Mouse (Mus musculus) cerebellum, adult 11 months (tissue): ENCODE results near the gene Cmtm2a.
"Not testable (repeated sequence)": the region's sequence is repeated elsewhere in the genome, so short reads cannot be mapped to it uniquely, and the experiment has no call there.

ENCODE experiments used
- DNase-seq: peaks from one replicate; pipeline ENCODE4 v3.0.0; 2022

Gene Cmtm2a

DNA sequence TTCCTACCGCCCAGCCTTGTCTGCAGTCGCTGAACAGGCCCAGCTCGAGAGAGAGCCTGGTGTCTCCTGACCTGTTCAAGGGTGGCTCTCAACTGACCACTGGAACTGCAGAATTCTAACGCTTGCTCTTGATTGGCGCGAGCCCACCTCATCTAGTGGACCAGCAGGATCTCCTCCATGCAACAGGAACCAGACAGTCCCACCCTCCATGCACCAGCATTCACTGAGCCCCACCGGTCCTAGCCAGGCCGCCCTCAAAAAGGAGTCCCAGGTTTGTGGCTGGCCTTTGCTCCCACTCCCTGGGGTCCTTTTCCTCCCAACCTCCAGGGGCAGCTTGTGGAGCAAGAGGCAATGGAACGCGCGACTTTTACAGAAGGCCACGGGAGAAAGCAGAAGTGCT is at the start of gene Cmtm2a:
Gene Cmtm2a, minus strand, starts transcription at position 101 of the 400 bp plus-strand sequence.
- not testable (repeated sequence) for DNase-seq

DNA sequence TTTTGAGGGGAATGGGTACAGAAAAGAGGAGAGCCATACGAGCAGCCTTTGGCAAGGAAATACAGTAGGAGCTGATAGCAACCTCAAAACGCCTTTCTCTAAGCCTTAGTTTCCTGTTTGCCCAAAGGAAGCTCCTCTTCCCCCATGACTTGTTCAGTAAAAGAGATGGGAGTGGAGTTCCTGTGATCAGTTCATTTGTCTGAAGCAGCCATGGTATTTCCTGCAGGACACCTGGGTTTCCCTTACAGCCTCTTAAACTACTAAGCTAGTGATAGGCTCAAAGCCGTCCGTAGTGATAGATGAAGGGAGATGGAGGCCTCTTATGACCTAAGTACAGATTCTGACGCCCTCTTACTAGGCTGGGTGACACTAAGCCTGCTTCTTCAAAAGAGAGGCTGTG is 49.4 kb upstream of the Cmtm2a start:
- DNase-seq: no peak

DNA sequence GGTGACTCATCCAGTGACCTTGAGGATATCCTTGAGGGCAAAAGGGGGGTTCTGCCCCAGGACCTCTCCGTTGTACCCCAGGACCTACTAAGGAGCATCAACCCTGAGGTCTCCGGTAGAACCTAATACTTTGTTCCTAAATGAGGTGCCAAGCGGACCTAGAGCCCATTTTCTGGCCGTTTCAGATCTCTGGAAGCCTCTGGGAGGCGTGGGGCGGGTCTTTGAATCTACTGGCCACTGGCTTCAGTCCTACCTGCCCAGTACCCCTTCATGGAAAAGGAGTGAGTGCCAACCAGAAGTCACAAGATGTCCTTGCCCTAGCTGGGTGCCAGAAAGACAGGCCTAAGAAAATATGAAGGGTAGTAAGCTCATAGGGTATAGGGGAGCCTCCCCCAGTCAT is 48.7 kb upstream of the Cmtm2a start:
- no peak for DNase-seq

DNA sequence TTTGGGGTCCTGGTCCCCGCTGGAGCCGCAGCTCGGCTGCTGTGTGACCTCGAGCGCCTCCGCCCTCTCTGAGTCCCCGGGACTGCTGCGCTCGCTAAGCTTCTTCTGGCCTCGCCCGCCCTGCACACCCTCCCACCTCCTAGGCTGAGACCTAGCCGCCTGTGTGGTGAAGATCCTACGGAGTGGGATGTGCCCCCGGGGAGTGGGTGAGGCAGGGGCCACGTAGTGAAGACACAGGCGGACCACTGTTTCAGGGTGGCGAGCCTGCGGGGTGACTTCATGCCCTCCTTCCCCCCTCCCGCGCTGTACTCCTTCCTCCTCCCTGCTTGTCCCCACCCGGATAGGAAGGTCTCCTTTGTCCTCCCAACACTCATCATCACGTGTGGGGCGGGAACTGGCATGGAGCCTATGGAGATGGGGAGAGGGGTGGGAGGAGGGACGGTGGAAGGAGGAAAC is 48.2 kb upstream of the Cmtm2a start:
- no peak for DNase-seq

DNA sequence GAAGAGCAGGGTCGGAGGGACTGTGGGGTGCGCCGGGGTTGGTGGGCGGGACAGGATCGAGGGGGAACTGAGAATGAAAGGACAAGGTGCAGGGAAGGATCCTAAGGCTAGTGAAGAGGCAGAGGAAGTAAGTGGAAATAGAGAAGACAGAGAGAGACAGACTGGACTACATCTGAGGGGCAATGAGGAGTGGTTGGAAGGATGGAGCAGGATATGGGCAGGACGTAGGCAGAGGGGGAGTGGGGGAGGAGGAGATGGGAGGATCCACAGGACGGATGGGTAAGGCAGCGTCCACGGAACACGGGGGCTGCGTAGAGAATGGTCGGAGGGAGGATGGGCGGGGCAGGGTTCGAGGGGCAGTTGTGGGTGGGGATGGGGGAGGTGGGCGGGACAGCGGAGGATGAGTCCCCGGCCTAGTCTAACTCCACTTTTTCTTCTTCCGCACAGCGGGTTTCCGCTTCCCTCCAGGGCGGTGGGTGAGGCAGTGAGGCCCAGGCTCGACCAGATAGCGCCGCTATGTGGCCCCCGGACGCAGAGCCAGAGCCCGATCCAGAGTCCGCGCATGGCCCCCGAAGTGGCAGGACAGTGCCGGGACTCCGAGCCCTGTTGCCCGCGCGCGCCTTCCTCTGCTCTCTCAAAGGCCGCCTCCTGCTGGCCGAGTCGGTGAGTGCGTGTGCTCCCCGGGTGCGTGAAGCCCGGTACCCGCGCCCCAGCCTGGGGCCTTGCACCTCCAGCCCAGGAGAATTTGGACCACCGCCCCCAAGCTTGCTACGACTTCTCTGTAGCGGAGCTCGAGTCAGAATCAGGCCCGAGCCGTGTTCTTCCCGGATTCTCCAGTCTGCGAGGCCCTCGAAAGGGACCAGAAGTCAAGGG is 47.5 kb upstream of the Cmtm2a start:
- peak; percentile 34 for DNase-seq

DNA sequence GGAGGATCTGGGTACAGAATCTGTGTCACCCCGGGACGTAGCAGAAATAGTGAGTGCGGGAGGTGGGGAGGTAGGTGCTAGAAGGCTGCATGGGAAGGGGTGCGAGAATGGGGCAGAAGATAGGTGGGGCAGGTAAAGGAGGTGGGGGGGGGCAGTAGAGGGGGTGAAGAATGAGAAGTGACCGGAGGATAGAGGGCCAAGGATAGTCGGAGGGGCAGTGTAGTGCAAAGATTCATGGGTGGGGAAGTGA is 46.9 kb upstream of the Cmtm2a start:
- no peak for DNase-seq

DNA sequence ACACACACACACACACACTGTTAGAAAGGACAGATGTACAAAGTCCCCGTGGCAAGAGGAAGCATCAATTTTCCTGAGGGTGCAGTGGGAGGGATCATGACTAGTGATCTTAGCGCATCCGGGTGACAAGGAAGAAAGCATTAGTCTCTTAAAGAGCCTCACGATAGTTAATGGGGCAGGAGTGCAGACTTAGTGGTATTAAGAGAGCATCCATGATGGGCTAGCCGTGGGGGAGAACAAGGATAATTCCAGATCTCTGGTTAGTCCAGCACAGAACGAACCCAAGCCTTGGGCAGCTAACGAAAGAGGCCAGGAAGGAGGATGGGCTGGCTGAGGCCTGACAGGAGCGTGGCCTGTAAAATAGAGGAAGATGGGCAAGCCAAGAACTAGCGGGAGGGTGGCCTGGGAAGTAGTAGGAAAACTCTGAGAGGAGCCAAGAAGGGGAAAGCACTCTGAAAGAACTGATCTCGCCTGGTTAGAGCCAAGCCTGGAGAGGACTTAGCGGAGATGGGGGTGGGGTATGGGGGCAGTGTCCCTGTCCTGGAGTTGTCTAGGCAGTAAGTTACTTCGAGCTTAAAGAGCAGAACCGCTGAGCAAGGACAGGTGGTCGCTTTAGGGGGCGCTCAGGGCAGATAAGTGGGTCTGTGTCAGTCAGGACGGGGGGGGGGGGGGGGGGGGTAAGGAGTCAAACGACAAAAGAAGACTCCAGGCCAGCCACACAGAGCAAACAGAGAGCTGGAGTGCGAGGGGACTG is 46.4 kb upstream of the Cmtm2a start, which contains the start of gene Cmtm3:
Gene Cmtm3, plus strand, starts transcription at position 182 of the 754 bp plus-strand sequence.
- DNase-seq: no peak

DNA sequence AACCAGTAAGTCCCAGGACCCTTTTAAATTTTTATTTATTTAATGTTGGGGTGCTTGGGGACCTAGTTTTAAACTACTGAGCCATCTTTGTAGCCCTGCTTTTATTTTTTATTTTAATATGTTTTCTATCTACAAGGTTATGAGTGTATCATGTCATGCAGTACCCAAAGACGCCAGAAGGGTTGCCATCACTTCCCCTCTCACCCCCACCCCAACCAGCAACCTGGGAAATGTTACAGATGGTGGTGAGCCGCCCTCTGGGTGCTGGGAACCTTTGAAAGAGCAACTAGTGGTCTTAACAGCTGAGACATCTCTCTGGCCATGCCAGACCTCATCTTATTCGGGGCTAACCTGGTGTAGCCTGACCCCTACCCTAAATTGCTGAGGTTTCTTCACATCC is 44.9 kb upstream of the Cmtm2a start:
- DNase-seq: no peak

DNA sequence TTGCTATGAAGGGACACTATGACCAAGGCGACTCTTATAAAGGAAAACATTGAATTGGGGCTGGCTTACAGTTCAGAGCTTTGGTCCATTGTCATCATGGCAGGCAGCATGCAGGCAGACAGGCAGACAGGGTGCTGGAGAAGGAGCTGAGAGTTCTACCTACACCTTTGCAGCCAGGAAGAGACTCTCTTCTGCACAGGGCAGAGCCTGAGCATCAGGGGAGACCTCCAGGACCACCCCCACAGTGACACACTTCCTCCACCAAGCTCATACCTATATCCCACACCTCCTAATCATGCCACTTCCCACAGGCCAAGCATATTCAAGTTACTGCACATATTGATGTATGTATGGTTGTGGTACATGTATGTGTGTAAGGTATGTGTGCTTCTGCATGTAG is 43.8 kb upstream of the Cmtm2a start:
- no peak for DNase-seq

DNA sequence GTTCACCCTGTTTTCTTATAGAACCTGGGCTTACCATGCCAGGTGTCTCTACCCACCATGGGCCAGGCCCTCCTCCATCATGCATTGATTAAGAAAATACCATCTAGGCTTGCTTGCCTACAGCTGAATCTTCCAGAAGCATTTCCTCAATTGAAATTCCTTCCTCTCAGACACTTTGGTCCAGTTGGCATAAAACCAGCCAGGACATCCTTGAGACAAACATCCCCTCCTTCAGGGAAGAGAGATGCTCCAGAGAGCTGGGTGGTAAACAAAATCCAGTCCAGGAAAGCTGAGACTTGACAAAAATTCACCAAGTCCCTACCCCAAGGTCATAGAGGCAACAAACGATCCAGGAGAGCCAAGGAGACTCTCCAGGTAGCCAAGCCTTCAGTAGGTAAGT is 41.2 kb upstream of the Cmtm2a start:
- no peak for DNase-seq

DNA sequence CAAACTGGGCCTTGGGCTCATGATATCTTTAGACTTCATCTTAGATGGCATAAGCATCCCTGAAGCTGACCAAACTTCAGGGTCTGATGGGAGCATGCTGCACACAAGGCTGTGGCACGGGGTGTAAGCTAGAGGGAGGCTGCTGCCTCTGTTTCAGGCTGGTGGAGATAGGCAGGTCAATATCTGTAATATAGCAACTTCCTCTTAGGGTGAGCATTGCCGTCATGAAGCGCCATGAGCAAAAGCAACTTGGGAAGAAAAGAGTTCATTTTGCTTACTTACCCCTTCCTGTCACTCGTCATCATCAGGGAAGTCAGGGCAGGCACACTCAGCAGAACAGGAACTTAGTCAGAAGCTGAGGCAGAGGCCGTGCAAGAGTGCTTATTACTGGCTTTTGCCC is 40.8 kb upstream of the Cmtm2a start:
- no peak for DNase-seq

DNA sequence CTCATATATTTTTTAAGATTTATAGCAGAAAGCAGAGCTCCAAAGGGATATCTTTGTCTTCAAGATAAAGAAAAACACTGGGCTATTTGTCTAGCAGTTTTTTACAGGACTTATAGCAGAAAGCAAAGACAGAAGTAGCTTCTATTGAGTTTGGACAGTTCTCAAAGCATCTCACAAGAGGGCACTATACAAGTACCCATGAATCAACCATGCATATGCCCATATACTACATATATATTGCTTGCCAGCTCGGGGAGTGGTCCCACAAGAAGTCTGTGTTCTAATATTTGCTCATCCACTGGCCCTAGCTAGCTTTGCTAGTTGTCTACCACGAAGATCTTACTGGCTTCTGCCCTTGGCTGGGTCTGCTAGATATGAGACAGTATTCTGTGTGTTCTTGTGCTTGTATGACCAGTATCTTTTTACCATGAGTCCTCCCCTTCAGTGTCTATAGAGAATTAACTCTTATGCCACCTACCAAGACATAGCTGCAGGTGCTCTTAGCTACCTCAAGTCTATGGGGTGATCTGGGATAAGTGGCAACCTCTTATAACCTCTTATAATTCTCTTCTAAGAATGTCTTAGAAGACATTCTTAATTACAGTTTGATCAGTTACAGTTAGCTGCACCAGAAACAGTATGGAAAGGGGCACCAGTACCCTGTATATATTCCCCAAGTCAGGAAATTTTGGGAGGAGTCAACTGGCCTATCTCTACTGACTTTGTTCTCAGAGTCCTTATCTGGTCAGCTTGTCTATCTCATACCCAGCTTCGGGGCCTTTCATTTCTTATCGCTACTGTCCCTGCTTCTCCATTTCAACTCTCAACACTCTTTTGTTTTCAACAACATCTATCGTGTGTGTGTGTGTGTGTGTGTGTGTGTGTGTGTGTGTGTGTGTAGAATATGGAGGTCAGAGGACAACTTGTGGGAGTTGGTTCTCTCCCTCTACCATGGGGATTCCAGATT is 40.0 kb upstream of the Cmtm2a start:
- DNase-seq: no peak

DNA sequence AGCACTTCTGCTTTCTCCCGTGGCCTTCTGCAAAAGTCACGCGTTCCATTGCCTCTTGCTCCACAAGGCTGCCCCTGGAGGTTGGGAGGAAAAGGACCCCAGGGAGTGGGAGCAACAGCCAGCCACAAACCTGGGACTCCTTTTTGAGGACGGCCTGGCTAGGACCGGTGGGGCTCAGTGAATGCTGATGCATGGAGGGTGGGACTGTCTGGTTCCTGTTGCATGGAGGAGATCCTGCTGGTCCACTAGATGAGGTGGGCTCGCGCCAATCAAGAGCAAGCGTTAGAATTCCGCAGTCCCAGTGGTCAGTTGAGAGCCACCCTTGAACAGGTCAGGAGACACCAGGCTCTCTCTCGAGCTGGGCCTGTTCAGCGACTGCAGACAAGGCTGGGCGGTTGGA is 28.9 kb upstream of the Cmtm2a start, which contains the start of gene Cmtm2b:
Gene Cmtm2b, plus strand, starts transcription at position 301 of the 400 bp plus-strand sequence.
- DNase-seq: not testable (repeated sequence)

DNA sequence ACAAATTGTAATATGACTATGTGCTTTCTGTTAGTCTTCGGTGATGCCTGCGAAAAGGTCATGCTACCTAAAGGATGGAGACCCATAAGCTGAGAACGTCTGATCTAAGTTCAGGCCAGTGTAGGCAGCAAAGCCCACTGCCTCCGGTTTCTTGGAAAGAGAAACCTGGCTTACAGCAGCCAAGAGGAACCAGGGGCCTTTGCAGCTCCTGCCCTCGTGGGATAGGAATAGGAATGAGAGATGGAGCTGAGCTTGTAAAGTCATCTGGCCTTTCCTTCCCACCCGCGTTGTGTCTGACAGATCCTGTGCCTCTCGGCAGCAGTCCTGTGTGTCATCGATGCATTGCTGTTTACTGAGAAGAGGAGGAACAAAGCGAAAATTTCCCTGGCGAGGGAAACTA is 28.3 kb upstream of the Cmtm2a start, which contains the start of gene Gm11020:
Gene Gm11020, plus strand, starts transcription at position 301 of the 400 bp plus-strand sequence.
- DNase-seq: not testable (repeated sequence)

DNA sequence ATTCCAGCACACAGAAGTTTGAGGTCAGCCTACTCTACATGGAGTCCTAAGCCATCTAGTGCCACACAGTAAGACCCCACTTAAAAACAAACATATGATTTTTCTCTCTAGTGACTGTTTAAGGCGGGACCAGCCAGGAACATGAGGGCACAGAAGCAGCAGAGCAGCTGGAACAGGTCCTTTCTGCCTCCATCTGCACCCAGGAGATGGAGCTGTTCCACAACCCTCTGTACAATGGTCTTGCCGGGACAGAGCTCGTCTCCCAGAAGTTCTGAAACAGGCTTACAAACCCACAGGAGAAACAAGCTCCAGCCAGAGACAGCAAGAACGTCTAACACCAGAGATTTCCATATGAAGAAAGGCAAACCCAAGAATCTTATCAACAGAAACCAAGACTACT is 20.3 kb upstream of the Cmtm2a start:
- DNase-seq: no peak

DNA sequence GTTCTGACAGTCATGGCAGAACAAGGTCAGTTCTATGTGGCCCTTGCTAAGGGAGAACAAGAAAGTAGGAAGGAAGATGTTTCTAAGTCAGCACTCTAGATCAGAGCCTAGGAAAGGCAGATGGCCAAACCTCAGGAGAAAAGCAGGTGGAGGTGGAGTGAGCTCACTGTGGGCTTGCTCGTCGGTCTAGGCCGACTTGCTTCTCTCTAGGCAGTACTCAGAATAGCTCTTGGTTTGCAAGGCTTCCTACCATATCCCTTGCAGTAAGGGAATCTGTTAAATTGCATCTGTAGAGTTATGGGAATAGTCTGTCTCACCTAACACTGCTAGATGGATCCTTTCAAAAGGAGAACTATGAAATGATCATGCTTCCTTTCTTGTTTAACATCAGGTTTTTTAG is 19.0 kb upstream of the Cmtm2a start:
- not testable (repeated sequence) for DNase-seq

DNA sequence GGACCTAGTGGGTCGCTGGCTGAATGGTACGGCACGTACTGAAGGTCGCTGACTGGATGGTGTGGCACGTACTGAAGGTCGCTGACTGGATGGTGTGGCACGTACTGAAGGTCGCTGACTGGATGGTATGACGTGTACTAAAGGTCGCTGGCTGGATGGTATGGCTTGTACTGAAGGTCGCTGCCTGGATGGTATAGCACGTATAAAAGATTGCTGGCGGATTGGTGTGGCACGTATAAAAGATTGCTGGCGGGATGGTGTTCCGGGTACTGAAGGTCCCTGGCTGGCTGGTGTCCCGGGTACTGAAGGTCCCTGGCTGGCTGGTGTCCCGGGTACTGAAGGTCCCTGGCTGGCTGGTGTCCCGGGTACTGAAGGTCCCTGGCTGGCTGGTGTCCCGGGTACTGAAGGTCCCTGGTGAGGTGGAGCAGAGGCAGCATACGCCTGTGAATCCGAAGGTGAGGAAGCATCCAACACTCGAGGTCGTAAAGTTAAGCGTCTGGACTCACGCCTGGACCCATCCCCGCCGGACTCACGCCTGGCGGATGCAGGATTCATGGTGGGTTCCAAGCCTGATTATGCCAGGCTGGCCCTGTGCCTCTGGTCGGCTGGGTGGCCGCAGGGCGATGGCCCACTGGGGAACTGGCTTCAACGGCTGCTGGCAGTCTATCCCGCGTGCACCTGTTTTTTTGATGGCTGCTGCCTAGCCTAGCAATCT is 16.6 kb upstream of the Cmtm2a start, which contains the start of the genes Gm45711 and Cmtm1:
Gene Gm45711, minus strand, starts transcription at position 641 of the 715 bp plus-strand sequence.
Gene Cmtm1, minus strand, starts transcription at position 705 of the 715 bp plus-strand sequence.
- DNase-seq: peak; percentile 19

DNA sequence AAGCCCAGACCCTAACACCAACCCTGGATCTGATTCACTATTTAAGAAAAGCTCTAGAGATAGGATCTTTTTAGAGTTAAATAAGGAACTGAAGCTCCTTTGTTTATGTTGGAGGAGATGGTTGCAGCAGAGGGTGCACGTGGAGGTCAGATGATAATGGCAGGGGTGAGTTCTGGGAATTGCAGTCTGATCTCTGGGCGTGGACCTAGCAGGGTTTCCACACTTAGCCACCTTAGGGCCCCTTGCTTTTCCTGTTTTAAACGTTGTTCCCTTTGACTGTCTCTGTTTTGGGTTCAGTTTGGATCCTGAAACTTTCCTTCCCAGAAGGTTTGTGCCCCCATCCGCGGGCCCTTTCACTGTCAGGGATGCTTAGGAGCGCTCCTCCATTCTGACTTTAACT is 15.4 kb upstream of the Cmtm2a start:
- DNase-seq: not testable (repeated sequence)

DNA sequence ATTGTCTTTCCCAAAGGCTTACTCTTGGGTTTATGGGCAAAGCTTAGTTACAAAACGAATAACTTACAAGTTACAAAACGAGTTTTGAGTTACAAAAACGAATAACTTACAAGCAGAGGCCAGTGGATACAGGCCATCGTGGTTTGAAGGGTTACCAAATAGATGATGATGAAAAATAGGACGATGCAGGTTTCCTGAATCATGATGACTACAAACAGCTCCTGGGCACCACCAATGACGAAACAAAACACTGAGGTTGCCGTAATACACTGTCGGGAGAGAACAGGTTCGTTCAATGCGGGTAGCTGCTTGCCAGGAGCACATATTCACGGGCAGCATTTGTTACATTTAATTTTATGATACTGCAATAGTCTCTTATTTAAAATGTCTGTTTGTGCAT is 12.0 kb upstream of the Cmtm2a start:
- DNase-seq: no peak

DNA sequence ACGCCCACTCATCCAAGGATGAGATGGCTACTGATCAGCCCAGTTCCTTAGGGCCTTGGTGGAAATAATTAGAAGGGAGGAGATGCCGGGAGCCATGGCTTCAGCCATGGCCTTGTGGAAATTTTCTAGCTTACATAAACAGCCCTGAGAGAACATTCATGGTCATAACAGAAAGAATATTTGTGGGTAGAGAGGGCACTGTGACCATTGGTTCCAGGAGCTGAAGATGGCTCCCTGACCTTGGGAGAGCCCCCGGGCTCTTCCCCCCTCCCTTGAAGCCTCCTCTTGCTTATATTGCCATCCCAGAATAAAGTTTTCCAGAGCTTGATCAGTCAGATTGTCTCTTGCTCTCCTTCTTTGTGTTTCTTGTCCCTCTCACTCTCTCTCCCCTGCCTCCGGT is 9.6 kb upstream of the Cmtm2a start:
- DNase-seq: not testable (repeated sequence)

DNA sequence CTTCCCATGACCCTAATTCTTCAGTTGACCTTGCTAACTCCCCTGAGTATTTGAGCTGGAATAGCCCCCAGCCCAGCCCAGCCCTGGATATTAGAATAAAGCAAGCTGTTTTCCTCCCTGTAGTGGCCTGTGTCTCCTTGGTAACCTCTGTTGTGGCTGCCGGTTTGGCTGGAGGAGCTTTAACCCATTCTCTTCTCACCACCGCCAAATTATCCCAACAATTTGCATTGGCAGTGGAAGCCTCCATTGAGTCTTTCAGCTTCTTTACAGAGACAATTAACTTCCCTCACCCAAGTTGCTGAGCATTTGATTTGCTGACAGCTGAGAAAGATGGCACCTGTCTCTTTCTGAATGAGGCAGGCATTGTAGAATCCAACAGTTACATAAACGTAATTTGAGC is 8.6 kb upstream of the Cmtm2a start:
- not testable (repeated sequence) for DNase-seq

DNA sequence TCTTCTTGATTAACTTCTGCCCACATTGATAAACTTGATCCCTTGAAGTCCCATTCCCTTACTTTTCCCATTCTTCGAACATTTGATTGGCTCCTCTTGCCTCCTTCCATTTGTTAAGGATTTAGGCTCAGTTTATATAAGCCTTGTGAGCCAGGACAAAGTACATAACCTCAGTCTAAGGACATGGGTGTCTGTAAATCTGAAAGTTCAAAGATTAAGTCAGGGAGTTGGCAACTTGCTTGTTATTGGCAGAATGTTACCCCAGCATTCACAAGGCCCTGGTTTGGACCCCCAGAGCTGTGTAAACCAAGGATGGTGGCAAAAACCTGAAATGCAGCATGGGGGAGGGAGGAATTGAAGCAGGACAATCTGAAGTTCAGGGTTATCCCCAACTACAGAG is 1.4 kb upstream of the Cmtm2a start:
- DNase-seq: no peak
